Mouse (Mus musculus): ENCODE measurements at regions not wholly inside any gene's neighbourhood (a gene's known extent, or its start where the extent isn't known, plus 50 kb on each side); places are given as distances from the start of the nearest gene placed in this dataset.

DNA sequence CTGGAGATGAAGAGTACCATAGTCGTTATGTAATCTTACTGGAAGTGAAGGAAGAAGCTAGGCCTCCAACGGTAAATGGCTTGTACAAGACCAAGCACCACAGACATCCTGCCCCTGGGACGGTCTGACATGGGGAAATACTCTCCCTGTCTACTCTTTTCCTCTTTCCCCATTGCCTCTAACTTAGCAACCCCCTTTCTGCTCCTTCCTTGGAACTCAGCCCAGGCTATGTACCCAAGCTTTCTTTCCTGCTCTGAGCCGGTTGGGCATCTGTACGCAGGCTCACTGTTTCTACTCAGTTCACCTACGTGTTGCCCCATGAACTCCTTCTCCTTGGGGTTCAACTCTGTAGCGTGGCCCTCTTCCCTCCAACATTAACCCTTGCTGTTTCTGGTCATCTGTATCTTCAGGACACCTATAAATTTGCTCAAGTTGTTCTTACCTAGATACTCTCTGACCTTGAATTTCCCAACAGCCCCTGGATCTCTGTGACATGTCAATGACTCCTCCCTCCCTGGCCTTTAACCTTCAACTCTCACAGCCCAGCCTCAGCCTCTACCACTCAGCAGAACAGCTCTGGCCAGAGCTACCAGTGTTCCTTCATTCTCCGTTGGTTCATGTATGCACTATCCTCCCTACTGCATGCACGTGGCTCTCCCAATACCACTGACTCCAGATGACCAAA is 71.0 kb upstream of the Usp24 start:
- H3K4me3 ChIP-seq (ENCODE audit: low read depth, low read length) = no peak overlapping the region
- H3K4me1 ChIP-seq (ENCODE audit: control insufficient read depth, insufficient read depth, low read length) = no peaks in the 10 kb centered on the region
- H3K9ac ChIP-seq (replicated peaks; ENCODE audit: low read depth, low read length) = no peak overlapping the region
- H3K9me3 ChIP-seq (ENCODE audit: control insufficient read depth, low read length) = no peaks in the 10 kb centered on the region
- H3K4me2 ChIP-seq (ENCODE audit: low read depth, low read length) = no peak overlapping the region
- no peaks in the 10 kb centered on the region for H3K27me3 ChIP-seq (ENCODE audit: control insufficient read depth, insufficient read depth, low read length)
- no peak for ATAC-seq (ENCODE audit: low read depth)
- H3K36me3 ChIP-seq (ENCODE audit: control insufficient read depth, insufficient read depth, low read length) = no peaks in the 10 kb centered on the region
- no peak overlapping the region for H3K27ac ChIP-seq (ENCODE audit: low read depth, low read length)
- 89% methylated on average over 9 of the region's 9 CpGs for WGBS

DNA sequence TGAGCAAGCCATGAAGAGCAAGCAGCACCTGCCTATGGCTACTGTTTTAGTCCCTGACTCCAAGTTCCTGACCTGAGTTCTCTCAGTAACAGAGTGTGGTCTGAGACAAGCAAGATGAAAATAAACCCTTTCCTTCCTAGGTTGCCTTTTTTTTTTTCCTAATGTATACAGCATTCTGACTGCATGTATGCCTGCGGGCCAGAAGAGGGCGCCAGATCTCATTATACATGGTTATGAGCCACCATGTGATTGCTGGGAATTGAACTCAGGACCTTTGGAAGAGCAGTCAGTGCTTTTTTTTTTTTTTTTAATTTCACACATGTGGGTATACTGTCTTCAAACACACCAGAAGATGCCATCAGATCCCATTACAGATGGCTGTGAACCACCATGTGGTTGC is 69.3 kb upstream of the Usp24 start:
- Histone ChIP-seq H3K4me3 (ENCODE audit: low read depth, low read length) (no peak overlapping the region), H3K4me1 (ENCODE audit: control insufficient read depth, insufficient read depth, low read length) (no peaks in the 10 kb centered on the region), H3K36me3 (ENCODE audit: control insufficient read depth, insufficient read depth, low read length) (no peaks in the 10 kb centered on the region), H3K27me3 (ENCODE audit: control insufficient read depth, insufficient read depth, low read length) (no peaks in the 10 kb centered on the region), H3K4me2 (ENCODE audit: low read depth, low read length) (no peak overlapping the region), H3K9me3 (ENCODE audit: control insufficient read depth, low read length) (no peaks in the 10 kb centered on the region), H3K9ac (replicated peaks; ENCODE audit: low read depth, low read length) (no peak overlapping the region), H3K27ac (ENCODE audit: low read depth, low read length) (no peak overlapping the region)
- no peak for ATAC-seq (ENCODE audit: low read depth)
- 70% methylated on average over 2 of the region's 2 CpGs for WGBS

GRCm38 (mm10) chr4:106247398-106247797 is 68.6 kb upstream of the Usp24 start:
- 93% methylated on average over 5 of the region's 5 CpGs for WGBS
- no peaks in the 10 kb centered on the region for H3K36me3 ChIP-seq (ENCODE audit: control insufficient read depth, insufficient read depth, low read length)

GRCm38 (mm10) chr4:106248272-106248671 is 67.7 kb upstream of the Usp24 start:
- 96% methylated on average over 8 of the region's 8 CpGs for WGBS
- H3K4me1 ChIP-seq (ENCODE audit: control insufficient read depth, insufficient read depth, low read length) = no peaks in the 10 kb centered on the region
- ATAC-seq (ENCODE audit: low read depth) = no peak

More at GRCm38 (mm10) chr4:106247398-106247797, 68.6 kb upstream of the Usp24 start:
- no peaks in the 10 kb centered on the region for H3K9me3 ChIP-seq (ENCODE audit: control insufficient read depth, low read length)
- no peak overlapping the region for H3K4me2 ChIP-seq (ENCODE audit: low read depth, low read length)
- ATAC-seq (ENCODE audit: low read depth) = no peak
- H3K27me3 ChIP-seq (ENCODE audit: control insufficient read depth, insufficient read depth, low read length) = no peaks in the 10 kb centered on the region
- H3K4me3 ChIP-seq (ENCODE audit: low read depth, low read length) = no peak overlapping the region
- H3K27ac ChIP-seq (ENCODE audit: low read depth, low read length) = no peak overlapping the region
- H3K9ac ChIP-seq (replicated peaks; ENCODE audit: low read depth, low read length) = no peak overlapping the region
- no peaks in the 10 kb centered on the region for H3K4me1 ChIP-seq (ENCODE audit: control insufficient read depth, insufficient read depth, low read length)

GRCm38 (mm10) chr4:106249028-106249782 is 66.8 kb upstream of the Usp24 start:
- 90% methylated on average over 7 of the region's 7 CpGs for WGBS
- H3K4me3 ChIP-seq (ENCODE audit: low read depth, low read length) = no peak overlapping the region

More at GRCm38 (mm10) chr4:106248272-106248671, 67.7 kb upstream of the Usp24 start:
- Histone ChIP-seq H3K27me3 (ENCODE audit: control insufficient read depth, insufficient read depth, low read length) (no peaks in the 10 kb centered on the region), H3K9ac (replicated peaks; ENCODE audit: low read depth, low read length) (no peak overlapping the region), H3K9me3 (ENCODE audit: control insufficient read depth, low read length) (no peaks in the 10 kb centered on the region), H3K27ac (ENCODE audit: low read depth, low read length) (no peak overlapping the region), H3K36me3 (ENCODE audit: control insufficient read depth, insufficient read depth, low read length) (no peaks in the 10 kb centered on the region), H3K4me3 (ENCODE audit: low read depth, low read length) (no peak overlapping the region), H3K4me2 (ENCODE audit: low read depth, low read length) (no peak overlapping the region)

GRCm38 (mm10) chr4:106250048-106250447 is 66.0 kb upstream of the Usp24 start:
- H3K36me3 ChIP-seq (ENCODE audit: control insufficient read depth, insufficient read depth, low read length) = no peaks in the 10 kb centered on the region

More at GRCm38 (mm10) chr4:106249028-106249782, 66.8 kb upstream of the Usp24 start:
- H3K27ac ChIP-seq (ENCODE audit: low read depth, low read length) = no peak overlapping the region
- H3K36me3 ChIP-seq (ENCODE audit: control insufficient read depth, insufficient read depth, low read length) = no peaks in the 10 kb centered on the region
- H3K4me2 ChIP-seq (ENCODE audit: low read depth, low read length) = no peak overlapping the region
- no peak for ATAC-seq (ENCODE audit: low read depth)
- no peaks in the 10 kb centered on the region for H3K4me1 ChIP-seq (ENCODE audit: control insufficient read depth, insufficient read depth, low read length)
- H3K27me3 ChIP-seq (ENCODE audit: control insufficient read depth, insufficient read depth, low read length) = no peaks in the 10 kb centered on the region
- no peaks in the 10 kb centered on the region for H3K9me3 ChIP-seq (ENCODE audit: control insufficient read depth, low read length)
- H3K9ac ChIP-seq (replicated peaks; ENCODE audit: low read depth, low read length) = no peak overlapping the region

GRCm38 (mm10) chr4:106251430-106251829 is 64.6 kb upstream of the Usp24 start:
- Histone ChIP-seq H3K4me1 (ENCODE audit: control insufficient read depth, insufficient read depth, low read length) (peaks cover 4% of the 10 kb centered on the region; the same call in 1 of the 2 replicates), H3K9ac (replicated peaks; ENCODE audit: low read depth, low read length) (no peak overlapping the region), H3K4me2 (ENCODE audit: low read depth, low read length) (no peak overlapping the region), H3K27me3 (ENCODE audit: control insufficient read depth, insufficient read depth, low read length) (no peaks in the 10 kb centered on the region), H3K27ac (ENCODE audit: low read depth, low read length) (no peak overlapping the region), H3K4me3 (ENCODE audit: low read depth, low read length) (no peak overlapping the region), H3K9me3 (ENCODE audit: control insufficient read depth, low read length) (no peaks in the 10 kb centered on the region), H3K36me3 (ENCODE audit: control insufficient read depth, insufficient read depth, low read length) (no peaks in the 10 kb centered on the region)
- ATAC-seq (ENCODE audit: low read depth) = no peak
- WGBS = 100% methylated on average over 1 of the region's 1 CpGs

More at GRCm38 (mm10) chr4:106250048-106250447, 66.0 kb upstream of the Usp24 start:
- 95% methylated on average over 2 of the region's 2 CpGs for whole genome bisulfite sequencing
- H3K9ac ChIP-seq (replicated peaks; ENCODE audit: low read depth, low read length) = no peak overlapping the region
- H3K27ac ChIP-seq (ENCODE audit: low read depth, low read length) = no peak overlapping the region
- no peak overlapping the region for H3K4me2 ChIP-seq (ENCODE audit: low read depth, low read length)
- H3K27me3 ChIP-seq (ENCODE audit: control insufficient read depth, insufficient read depth, low read length) = no peaks in the 10 kb centered on the region
- no peak overlapping the region for H3K4me3 ChIP-seq (ENCODE audit: low read depth, low read length)
- H3K4me1 ChIP-seq (ENCODE audit: control insufficient read depth, insufficient read depth, low read length) = no peaks in the 10 kb centered on the region
- H3K9me3 ChIP-seq (ENCODE audit: control insufficient read depth, low read length) = no peaks in the 10 kb centered on the region
- ATAC-seq (ENCODE audit: low read depth) = no peak

DNA sequence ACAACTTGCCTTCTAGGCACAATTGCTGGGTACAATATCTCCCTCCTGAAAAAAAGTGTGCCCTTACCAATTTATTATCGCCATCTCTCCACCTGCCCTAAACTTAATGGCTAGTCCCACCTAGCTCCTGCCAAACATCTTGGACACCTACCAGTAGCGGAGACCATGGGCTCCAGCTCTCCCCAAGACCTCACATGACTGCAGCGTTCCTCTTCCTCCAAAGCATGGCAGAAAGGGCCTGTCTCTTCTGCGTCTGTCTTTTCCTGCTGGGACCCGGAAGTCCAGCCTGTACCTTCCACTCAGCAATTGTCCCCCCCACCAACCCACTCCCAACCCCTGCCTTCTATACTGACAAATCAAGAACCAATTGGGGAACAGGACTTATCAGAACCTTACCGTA is 63.1 kb upstream of the Usp24 start:
- H3K4me2 ChIP-seq (ENCODE audit: low read depth, low read length) = no peak overlapping the region
- WGBS = 94% methylated on average over 6 of the region's 6 CpGs
- ATAC-seq (ENCODE audit: low read depth) = no peak
- no peaks in the 10 kb centered on the region for H3K27me3 ChIP-seq (ENCODE audit: control insufficient read depth, insufficient read depth, low read length)
- peaks cover 7% of the 10 kb centered on the region; the same call in 1 of the 2 replicates for H3K4me1 ChIP-seq (ENCODE audit: control insufficient read depth, insufficient read depth, low read length)
- H3K36me3 ChIP-seq (ENCODE audit: control insufficient read depth, insufficient read depth, low read length) = no peaks in the 10 kb centered on the region
- no peak overlapping the region for H3K9ac ChIP-seq (replicated peaks; ENCODE audit: low read depth, low read length)
- H3K4me3 ChIP-seq (ENCODE audit: low read depth, low read length) = no peak overlapping the region
- H3K9me3 ChIP-seq (ENCODE audit: control insufficient read depth, low read length) = no peaks in the 10 kb centered on the region
- no peak overlapping the region for H3K27ac ChIP-seq (ENCODE audit: low read depth, low read length)

DNA sequence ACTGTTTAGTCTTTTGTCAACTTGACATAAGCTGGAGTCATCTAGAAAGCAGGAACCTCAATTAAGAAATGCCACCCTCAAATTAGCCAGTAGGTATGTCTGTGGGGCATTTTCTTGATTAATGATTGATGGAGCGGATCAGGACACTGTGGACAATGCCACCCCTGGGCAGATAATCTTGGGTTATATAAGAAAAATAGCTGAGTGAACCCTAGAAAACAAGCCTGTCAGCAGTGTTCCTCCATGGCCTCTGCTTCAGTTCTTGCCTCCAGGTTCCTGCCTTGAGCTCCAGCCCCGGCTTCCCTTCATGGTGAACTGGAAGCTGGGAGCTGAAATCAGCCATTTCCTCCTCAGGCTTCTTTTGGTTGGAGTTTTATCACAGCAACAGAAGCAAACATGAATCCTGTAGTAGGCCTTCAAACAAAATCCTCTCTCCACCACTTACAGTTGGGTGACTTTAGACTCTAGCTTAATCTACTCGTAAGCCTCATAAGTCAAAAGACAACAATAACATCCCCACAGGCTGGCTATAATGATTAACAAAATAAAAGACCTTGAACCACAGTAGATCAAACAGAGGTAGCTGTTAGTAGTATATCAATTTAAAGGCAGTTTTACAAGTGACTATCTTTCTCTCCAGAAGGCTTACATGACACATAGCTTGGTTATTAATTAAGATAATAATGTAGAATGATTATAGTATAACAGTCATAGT is 61.1 kb upstream of the Usp24 start:
- WGBS = 78% methylated on average over 3 of the region's 3 CpGs
- H3K4me2 ChIP-seq (ENCODE audit: low read depth, low read length) = no peak overlapping the region
- H3K9ac ChIP-seq (replicated peaks; ENCODE audit: low read depth, low read length) = no peak overlapping the region
- no peaks in the 10 kb centered on the region for H3K36me3 ChIP-seq (ENCODE audit: control insufficient read depth, insufficient read depth, low read length)
- H3K9me3 ChIP-seq (ENCODE audit: control insufficient read depth, low read length) = no peaks in the 10 kb centered on the region
- peaks cover 7% of the 10 kb centered on the region; the same call in 1 of the 2 replicates for H3K4me1 ChIP-seq (ENCODE audit: control insufficient read depth, insufficient read depth, low read length)
- no peak overlapping the region for H3K4me3 ChIP-seq (ENCODE audit: low read depth, low read length)
- no peaks in the 10 kb centered on the region for H3K27me3 ChIP-seq (ENCODE audit: control insufficient read depth, insufficient read depth, low read length)
- H3K27ac ChIP-seq (ENCODE audit: low read depth, low read length) = no peak overlapping the region
- no peak for ATAC-seq (ENCODE audit: low read depth)

Measured in neural tube, embryonic 14.5 days (tissue).